Mouse (Mus musculus): ENCODE results near the gene Slc16a8. TPM values are rescaled to one million over a fixed set of nuclear protein-coding genes. Genes with fewer than 3 reads are reported as not detected.

Gene Slc16a8
- polyA plus RNA-seq, 1 experiment from 2014 or later: 0.40 TPM

Other genes starting within 250 kb of the Slc16a8 start
- gene H1f0, start 226.3 kb downstream of the Slc16a8 start, polyA plus RNA-seq (2015; fragmentation: Nextera tagmentation; extraction: Ambion mirVana): 167 and 180 TPM in 2 replicates
- gene Galr3, start 212.9 kb downstream of the Slc16a8 start, polyA plus RNA-seq (2015; fragmentation: Nextera tagmentation; extraction: Ambion mirVana): not detected in 2 replicates
- gene Ankrd54, start 191.9 kb downstream of the Slc16a8 start, polyA plus RNA-seq (2015; fragmentation: Nextera tagmentation; extraction: Ambion mirVana): 54.4 and 57.8 TPM in 2 replicates
- gene Eif3l, start 179.6 kb downstream of the Slc16a8 start, polyA plus RNA-seq (2015; fragmentation: Nextera tagmentation; extraction: Ambion mirVana): 165 TPM in 2 replicates
- gene Micall1, start 145.9 kb downstream of the Slc16a8 start, polyA plus RNA-seq (2015; fragmentation: Nextera tagmentation; extraction: Ambion mirVana): 12.0 and 12.7 TPM in 2 replicates
- gene Polr2f, start 113.8 kb downstream of the Slc16a8 start, polyA plus RNA-seq (2015; fragmentation: Nextera tagmentation; extraction: Ambion mirVana): 266 and 286 TPM in 2 replicates
- gene 1700088E04Rik, start 113.5 kb downstream of the Slc16a8 start, polyA plus RNA-seq (2015; fragmentation: Nextera tagmentation; extraction: Ambion mirVana): 18.8 and 19.1 TPM in 2 replicates
- gene Sox10, start 89.5 kb downstream of the Slc16a8 start, polyA plus RNA-seq (2015; fragmentation: Nextera tagmentation; extraction: Ambion mirVana): 3.0 and 3.8 TPM in 2 replicates
- gene Pick1, start 25.6 kb downstream of the Slc16a8 start, polyA plus RNA-seq (2015; fragmentation: Nextera tagmentation; extraction: Ambion mirVana): 109 and 110 TPM in 2 replicates
- 0.47 and 1.3 TPM in 2 replicates for gene Gm49486, start 25.4 kb downstream of the Slc16a8 start, polyA plus RNA-seq (2015; fragmentation: Nextera tagmentation; extraction: Ambion mirVana)
- 1.3 and 3.6 TPM in 2 replicates for gene Baiap2l2, start 30.8 kb upstream of the Slc16a8 start, polyA plus RNA-seq (2015; fragmentation: Nextera tagmentation; extraction: Ambion mirVana)
- 29.8 and 35.3 TPM in 2 replicates for gene Pla2g6, start 73.6 kb upstream of the Slc16a8 start, polyA plus RNA-seq (2015; fragmentation: Nextera tagmentation; extraction: Ambion mirVana)
- gene Maff, start 91.9 kb upstream of the Slc16a8 start, polyA plus RNA-seq (2015; fragmentation: Nextera tagmentation; extraction: Ambion mirVana): 0.85 and 0.86 TPM in 2 replicates
- gene Tmem184b, start 148.8 kb upstream of the Slc16a8 start, polyA plus RNA-seq (2015; fragmentation: Nextera tagmentation; extraction: Ambion mirVana): 42.5 and 43.2 TPM in 2 replicates
- 193 and 218 TPM in 2 replicates for gene Csnk1e, start 200.8 kb upstream of the Slc16a8 start, polyA plus RNA-seq (2015; fragmentation: Nextera tagmentation; extraction: Ambion mirVana)

Data from midbrain, embryonic 16.5 days (tissue).